Mouse (Mus musculus): ENCODE measurements around the gene Ttbk2. TPM values are rescaled to one million over a fixed set of nuclear protein-coding genes. Genes with fewer than 3 reads are reported as not detected.

Gene Ttbk2
- total RNA-seq, 4 experiments from 2014 or later = 63.7 to 77.3 (median 72.4) TPM

Other genes starting within 250 kb of the Ttbk2 start
- gene Haus2, start 241.2 kb downstream of the Ttbk2 start, total RNA-seq (2022) = 10 to 100 TPM; 14.3 to 16.0 (median 15.3) TPM
- gene Lrrc57, start 241.1 kb downstream of the Ttbk2 start, total RNA-seq (2022) = 10 to 100 TPM; 25.7 to 36.2 (median 33.4) TPM
- 10 to 100 TPM; 10.1 to 13.8 (median 12.9) TPM for gene Stard9, start 221.5 kb downstream of the Ttbk2 start, total RNA-seq (2022)
- 10 to 100 TPM; 27.0 to 35.3 (median 29.6) TPM for gene Cdan1, start 476 bp downstream of the Ttbk2 start, total RNA-seq (2022)
- gene Ubr1, start 120.1 kb upstream of the Ttbk2 start, total RNA-seq (2022) = 10 to 100 TPM; 40.8 to 45.5 (median 45.0) TPM
- 10 to 100 TPM; 21.9 to 27.6 (median 23.4) TPM for gene Tmem62, start 126.4 kb upstream of the Ttbk2 start, total RNA-seq (2022)
- gene Ccndbp1, start 157.8 kb upstream of the Ttbk2 start, total RNA-seq (2022) = 10 to 100 TPM; 57.5 to 64.4 (median 61.0) TPM
- gene Epb42, start 186.5 kb upstream of the Ttbk2 start, total RNA-seq (2022) = not detected
- not detected for gene Tgm5, start 235.2 kb upstream of the Ttbk2 start, total RNA-seq (2022)

All from layer of hippocampus, adult 8-10 months (tissue).